In genomic region chr1:159739478-159739877, GRCm38 (mm10) we compare ENCODE assay signal across 18 mouse cellular contexts.
DNase-seq lines count a peak whose midpoint lies in the region; ATAC-seq and TF ChIP-seq lines count a peak whose summit lies in the region.
"Had no signal": no experiment of that assay in that cellular context is flagged by ENCODE, and none has a peak within 500 bp of the region (broad histone marks: within the 10 kb centered on the region; RNA-seq: fewer than 3 reads in every experiment).

No protein-coding gene starts in this region.

- H3K4me1 ChIP-seq in midbrain, postnatal 0 days (ENCODE audit: insufficient read depth, low read length), result 0 out of 2 replicates have a peak, but pooled peaks cover 3% of the 10 kb centered on the region
- H3K4me1 ChIP-seq in midbrain, embryonic 16.5 days (ENCODE audit: control insufficient read depth, insufficient read depth, low read length), result peaks cover 4% of the 10 kb centered on the region; the same call in 1 of the 2 replicates
- H3K4me1 ChIP-seq: embryonic facial prominence, embryonic 15.5 days; liver, embryonic 13.5 days had no signal

- no peak overlapping the region for H3K9ac ChIP-seq in midbrain, postnatal 0 days (replicated peaks; ENCODE audit: low read length, poor library complexity, severe bottlenecking)
- no peak overlapping the region for H3K9ac ChIP-seq in midbrain, embryonic 16.5 days (ENCODE audit: low read depth, low read length)
- H3K9ac ChIP-seq: embryonic facial prominence, embryonic 15.5 days; hindbrain, embryonic 15.5 days; liver, embryonic 13.5 days had no signal

- intact Hi-C loops in left cerebral cortex, adult 2 months (cut with DNase I), result no loop called here

- H3K36me3 ChIP-seq in midbrain, postnatal 0 days (ENCODE audit: insufficient read depth, low read length), result no peaks in the 10 kb centered on the region
- H3K36me3 ChIP-seq in midbrain, embryonic 16.5 days (ENCODE audit: control insufficient read depth, insufficient read depth, low read length), result no peaks in the 10 kb centered on the region
- H3K36me3 ChIP-seq: embryonic facial prominence, embryonic 15.5 days; hindbrain, embryonic 15.5 days; liver, embryonic 13.5 days had no signal

- no peak overlapping the region for H3K27ac ChIP-seq in midbrain, postnatal 0 days (ENCODE audit: low read depth, low read length)
- no peak overlapping the region for H3K27ac ChIP-seq in midbrain, embryonic 16.5 days (ENCODE audit: low read length)
- peak overlapping the region; percentile 59 for H3K27ac ChIP-seq in left cerebral cortex, adult 2 months
- H3K27ac ChIP-seq: embryonic facial prominence, embryonic 15.5 days; hindbrain, embryonic 15.5 days; liver, embryonic 13.5 days had no signal

- no peak overlapping the region for H3K4me2 ChIP-seq in midbrain, postnatal 0 days (ENCODE audit: low read depth, low read length, poor library complexity, severe bottlenecking)
- H3K4me2 ChIP-seq in midbrain, embryonic 16.5 days (ENCODE audit: low read length), result no peak overlapping the region
- H3K4me2 ChIP-seq: embryonic facial prominence, embryonic 15.5 days; hindbrain, embryonic 15.5 days; liver, embryonic 13.5 days had no signal

- H3K9me3 ChIP-seq in midbrain, postnatal 0 days (ENCODE audit: low read length), result no peaks in the 10 kb centered on the region
- H3K9me3 ChIP-seq in midbrain, embryonic 16.5 days (replicated peaks; ENCODE audit: control insufficient read depth, low read length, poor library complexity, severe bottlenecking), result no peaks in the 10 kb centered on the region
- H3K9me3 ChIP-seq: embryonic facial prominence, embryonic 15.5 days; hindbrain, embryonic 15.5 days; liver, embryonic 13.5 days had no signal

- H3K27me3 ChIP-seq in midbrain, postnatal 0 days (ENCODE audit: insufficient read depth, low read length), result no peaks in the 10 kb centered on the region
- H3K27me3 ChIP-seq in midbrain, embryonic 16.5 days (ENCODE audit: control insufficient read depth, insufficient read depth, low read depth, low read length), result no peaks in the 10 kb centered on the region
- H3K27me3 ChIP-seq: embryonic facial prominence, embryonic 15.5 days; hindbrain, embryonic 15.5 days; liver, embryonic 13.5 days had no signal

- 0 out of 2 replicates have a peak, but pooled peaks have one; percentile 34 for ATAC-seq in midbrain, postnatal 0 days (ENCODE audit: low FRiP score)
- ATAC-seq in midbrain, embryonic 16.5 days, result no peak
- ATAC-seq: forebrain, embryonic 16.5 days; lung, postnatal 0 days had no signal

- H3K4me3 ChIP-seq in midbrain, postnatal 0 days (ENCODE audit: low read depth, low read length), result no peak overlapping the region
- no peak overlapping the region for H3K4me3 ChIP-seq in midbrain, embryonic 16.5 days (ENCODE audit: low read depth, low read length)
- H3K4me3 ChIP-seq in left cerebral cortex, adult 2 months, result no peak overlapping the region
- H3K4me3 ChIP-seq: embryonic facial prominence, embryonic 15.5 days; hindbrain, embryonic 15.5 days; liver, embryonic 13.5 days had no signal

- 52% methylated on average over 3 of the region's 3 CpGs for WGBS in midbrain, postnatal 0 days
- 66% methylated on average over 3 of the region's 3 CpGs for WGBS in midbrain, embryonic 16.5 days

- no peak for TF ChIP-seq CTCF in midbrain, postnatal 0 days (IDR thresholded peaks at IDR 0.05)
- TF ChIP-seq CTCF in left cerebral cortex, adult 2 months (IDR thresholded peaks at IDR 0.05), result no peak

- peak; percentile 58 to 73 for DNase-seq in frontal cortex, adult 2 months (ENCODE audit: extremely low spot score in 1 of 2, low spot score in 1 of 2)
- no peak for DNase-seq in frontal cortex, postnatal 25 days (ENCODE audit: low spot score in 2 of 2)
- DNase-seq in midbrain, postnatal 0 days (ENCODE audit: low spot score), result peak; percentile 16
- peak; percentile 37 to 38 for DNase-seq in left cerebral cortex, adult 2 months (ENCODE audit: extremely low spot score in 1 of 2, low spot score in 2 of 2)
- peak; percentile 55 to 69 for DNase-seq in right cerebral cortex, postnatal 36 days (ENCODE audit: low spot score in 2 of 2)
- no peak for DNase-seq in ovary, adult 18-20 months (ENCODE audit: low spot score)
- no peak for DNase-seq in cerebellum, postnatal 4 days (ENCODE audit: low spot score in 2 of 2)
- DNase-seq: adrenal gland, adult 8-10 months; cerebellum, postnatal 25 days; heart, adult 18-20 months; kidney, adult 9 months; liver, embryonic 13.5 days; thymus, adult 18-20 months had no signal

Comparison
In these comparisons a context has a peak if more than half of its experiments do, and no peak if none do; other contexts are left out.
1. DNase-seq: peak in frontal cortex, adult 2 months (2 of 2), midbrain, postnatal 0 days (single experiment), left cerebral cortex, adult 2 months (2 of 2) and right cerebral cortex, postnatal 36 days (2 of 2); none in frontal cortex, postnatal 25 days (0 of 2), ovary, adult 18-20 months (single experiment) and cerebellum, postnatal 4 days (0 of 2).